Mouse (Mus musculus): ENCODE results near the gene Mllt3. TPM values are rescaled to one million over a fixed set of nuclear protein-coding genes. Genes with fewer than 3 reads are reported as not detected.
A peak's percentile ranks its signal among the peaks of the same experiment; 100 is the strongest.

The Mllt3 gene
- polyA plus RNA-seq, 1 experiment from 2014 or later: 62.3 TPM

DNA sequence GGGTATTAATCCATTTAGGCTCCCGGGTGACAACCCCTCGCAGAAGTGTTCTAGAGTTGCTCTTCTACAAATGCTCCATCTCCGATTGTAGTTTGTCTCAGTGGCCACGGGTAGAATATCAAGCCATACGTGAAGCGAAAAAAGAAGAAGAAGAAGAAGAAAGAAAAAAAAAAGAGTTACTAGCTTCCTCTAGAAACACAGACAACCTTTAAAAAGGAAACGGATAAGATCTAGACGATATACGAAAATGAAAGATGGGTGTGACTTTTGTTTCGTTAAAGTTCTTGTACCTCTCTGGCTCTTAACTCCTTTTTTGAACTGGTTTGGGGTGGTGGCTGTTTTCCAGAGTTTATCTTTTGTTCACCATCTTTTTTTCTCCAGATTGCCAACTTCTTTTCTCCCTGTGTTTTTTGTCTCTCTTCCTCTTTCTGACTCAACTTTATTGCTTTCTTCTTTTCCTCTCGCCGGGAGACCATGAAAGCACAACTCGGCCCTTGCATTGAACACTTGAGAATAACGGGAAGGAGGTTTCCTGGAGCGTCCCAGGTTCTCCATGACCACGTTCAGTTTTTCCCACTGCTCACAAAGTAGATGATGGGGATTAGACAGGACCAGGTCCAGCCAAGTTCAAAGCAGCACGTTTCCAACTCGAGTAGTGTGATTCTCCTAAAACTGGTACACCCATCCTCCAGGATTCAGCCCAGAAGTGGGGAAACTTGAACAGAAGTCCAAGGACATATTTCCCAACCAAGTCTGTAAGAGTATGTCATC, 1.4 kb upstream of the Mllt3 start:
- Histone ChIP-seq H3K4me1 (ENCODE audit: control insufficient read depth, insufficient read depth, low read length) (peaks cover 18% of the 10 kb centered on the region), H3K4me3 (ENCODE audit: low read depth, low read length) (peak overlapping the region; percentile 74), H3K27ac (ENCODE audit: low read depth, low read length) (no peak overlapping the region), H3K9me3 (ENCODE audit: control insufficient read depth, low read length) (no peaks in the 10 kb centered on the region), H3K36me3 (ENCODE audit: control insufficient read depth, insufficient read depth, low read length) (0 out of 2 replicates have a peak, but pooled peaks cover 3% of the 10 kb centered on the region), H3K9ac (ENCODE audit: low read length) (peak overlapping the region; percentile 17; the same call in 1 of the 2 replicates), H3K4me2 (peak overlapping the region; percentile 81), H3K27me3 (ENCODE audit: control insufficient read depth, insufficient read depth, low read length) (peaks cover 5% of the 10 kb centered on the region)
- peak; percentile 92 for DNase-seq (ENCODE audit: low spot score, missing footprints)
- 3% methylated on average over 18 of the region's 18 CpGs for WGBS
- no peak for ATAC-seq (ENCODE audit: low FRiP score)

DNA sequence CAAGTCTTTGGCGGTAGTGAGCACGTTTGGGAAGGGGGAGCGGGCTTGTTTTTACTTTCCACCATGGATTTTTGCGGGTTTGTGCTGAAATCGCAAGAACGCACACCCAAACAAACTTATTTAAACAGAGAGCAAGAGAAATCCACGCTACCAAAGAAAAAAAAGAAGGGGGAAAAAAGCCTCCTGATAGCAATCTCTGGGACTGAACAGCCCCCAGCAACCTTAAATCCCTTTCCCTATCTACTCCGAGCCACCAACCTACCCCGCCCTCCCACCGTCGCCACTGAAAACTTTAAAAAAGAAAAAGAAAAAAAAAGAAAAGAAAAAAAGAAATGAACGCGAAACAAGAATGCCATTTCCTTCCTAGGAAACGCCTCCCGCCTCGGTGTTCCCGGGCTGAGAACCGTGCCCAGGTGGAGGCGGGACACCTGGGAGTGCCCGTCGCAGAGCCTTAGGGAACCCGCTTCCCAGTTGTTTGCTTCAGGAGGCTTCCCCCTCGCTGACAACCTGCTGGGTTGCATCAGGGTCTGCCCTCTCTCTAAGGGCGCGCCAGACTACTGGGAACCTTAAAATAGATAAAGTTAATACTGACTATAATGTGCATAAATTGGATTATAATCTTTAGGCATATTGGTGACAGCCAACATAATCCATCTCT, 694 bp upstream of the Mllt3 start:
- Histone ChIP-seq H3K4me1 (ENCODE audit: control insufficient read depth, insufficient read depth, low read length) (peaks cover 20% of the 10 kb centered on the region), H3K4me3 (ENCODE audit: low read depth, low read length) (peak overlapping the region; percentile 74), H3K27me3 (ENCODE audit: control insufficient read depth, insufficient read depth, low read length) (peaks cover 5% of the 10 kb centered on the region), H3K9me3 (ENCODE audit: control insufficient read depth, low read length) (no peaks in the 10 kb centered on the region), H3K9ac (ENCODE audit: low read length) (peak overlapping the region; percentile 17), H3K4me2 (peak overlapping the region; percentile 81), H3K36me3 (ENCODE audit: control insufficient read depth, insufficient read depth, low read length) (0 out of 2 replicates have a peak, but pooled peaks cover 4% of the 10 kb centered on the region), H3K27ac (ENCODE audit: low read depth, low read length) (0 out of 2 replicates have a peak overlapping the region, but pooled peaks have one; percentile 4)
- ATAC-seq (ENCODE audit: low FRiP score): no peak
- DNase-seq (ENCODE audit: low spot score, missing footprints): no peak
- under 1% methylated on average over 25 of the region's 25 CpGs for WGBS

DNA sequence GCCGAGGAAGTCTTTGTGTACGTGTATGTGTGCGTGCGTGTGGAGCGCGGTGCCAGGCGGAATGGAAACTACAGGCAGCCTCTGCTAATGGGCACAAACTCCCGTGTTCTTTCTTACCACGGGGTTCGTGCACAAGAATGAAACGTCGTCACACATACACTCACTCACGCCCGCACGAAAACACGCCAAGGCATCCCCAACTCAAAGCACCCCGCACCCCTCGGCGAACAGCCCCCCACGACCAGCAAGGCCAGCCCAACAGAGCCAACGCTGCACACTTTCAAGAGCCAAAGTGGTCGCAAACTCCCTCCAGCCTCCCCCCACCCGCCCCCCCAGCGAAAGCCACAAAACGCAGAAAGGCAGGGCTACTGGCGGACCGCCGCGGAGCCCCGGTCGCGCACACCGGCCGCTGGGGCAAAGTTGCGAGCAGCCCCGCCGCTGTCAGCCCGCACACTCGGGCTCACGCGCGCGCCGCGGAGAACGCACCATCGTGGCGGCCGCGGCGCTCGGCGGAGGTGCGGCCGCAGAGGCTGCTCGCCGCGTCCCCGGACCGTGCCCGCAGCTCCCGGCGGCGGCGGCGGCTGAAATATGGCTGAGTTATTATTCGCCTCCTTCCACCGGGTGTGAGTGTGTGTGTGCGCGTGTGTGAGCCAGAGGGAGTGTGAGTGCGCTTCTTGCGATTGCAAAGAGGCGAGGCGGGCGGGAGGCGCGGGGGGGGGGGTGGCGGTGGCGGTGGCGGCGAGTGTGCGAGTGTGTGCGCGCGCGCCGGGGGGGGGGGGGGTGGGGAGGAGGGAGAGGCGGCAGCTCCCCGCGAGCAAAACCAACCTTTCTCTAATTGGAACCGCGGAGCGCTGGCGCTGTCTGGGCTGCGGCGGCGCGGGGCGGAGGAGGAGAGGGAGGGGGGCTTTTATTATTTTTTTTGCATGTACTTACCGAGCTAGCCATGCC, 739 bp downstream of the Mllt3 start:
- Histone ChIP-seq H3K9me3 (ENCODE audit: control insufficient read depth, low read length) (no peaks in the 10 kb centered on the region), H3K9ac (ENCODE audit: low read length) (peak overlapping the region; percentile 91), H3K4me1 (ENCODE audit: control insufficient read depth, insufficient read depth, low read length) (peaks cover 20% of the 10 kb centered on the region), H3K27me3 (ENCODE audit: control insufficient read depth, insufficient read depth, low read length) (peaks cover 5% of the 10 kb centered on the region), H3K4me2 (peak overlapping the region; percentile 81), H3K27ac (ENCODE audit: low read depth, low read length) (peak overlapping the region; percentile 89), H3K4me3 (ENCODE audit: low read depth, low read length) (peak overlapping the region; percentile 74), H3K36me3 (ENCODE audit: control insufficient read depth, insufficient read depth, low read length) (0 out of 2 replicates have a peak, but pooled peaks cover 4% of the 10 kb centered on the region)
- under 1% methylated on average over 79 of the region's 100 CpGs for WGBS
- DNase-seq (ENCODE audit: low spot score, missing footprints) (peak; percentile 94), ATAC-seq (ENCODE audit: low FRiP score) (peak; percentile 79)

DNA sequence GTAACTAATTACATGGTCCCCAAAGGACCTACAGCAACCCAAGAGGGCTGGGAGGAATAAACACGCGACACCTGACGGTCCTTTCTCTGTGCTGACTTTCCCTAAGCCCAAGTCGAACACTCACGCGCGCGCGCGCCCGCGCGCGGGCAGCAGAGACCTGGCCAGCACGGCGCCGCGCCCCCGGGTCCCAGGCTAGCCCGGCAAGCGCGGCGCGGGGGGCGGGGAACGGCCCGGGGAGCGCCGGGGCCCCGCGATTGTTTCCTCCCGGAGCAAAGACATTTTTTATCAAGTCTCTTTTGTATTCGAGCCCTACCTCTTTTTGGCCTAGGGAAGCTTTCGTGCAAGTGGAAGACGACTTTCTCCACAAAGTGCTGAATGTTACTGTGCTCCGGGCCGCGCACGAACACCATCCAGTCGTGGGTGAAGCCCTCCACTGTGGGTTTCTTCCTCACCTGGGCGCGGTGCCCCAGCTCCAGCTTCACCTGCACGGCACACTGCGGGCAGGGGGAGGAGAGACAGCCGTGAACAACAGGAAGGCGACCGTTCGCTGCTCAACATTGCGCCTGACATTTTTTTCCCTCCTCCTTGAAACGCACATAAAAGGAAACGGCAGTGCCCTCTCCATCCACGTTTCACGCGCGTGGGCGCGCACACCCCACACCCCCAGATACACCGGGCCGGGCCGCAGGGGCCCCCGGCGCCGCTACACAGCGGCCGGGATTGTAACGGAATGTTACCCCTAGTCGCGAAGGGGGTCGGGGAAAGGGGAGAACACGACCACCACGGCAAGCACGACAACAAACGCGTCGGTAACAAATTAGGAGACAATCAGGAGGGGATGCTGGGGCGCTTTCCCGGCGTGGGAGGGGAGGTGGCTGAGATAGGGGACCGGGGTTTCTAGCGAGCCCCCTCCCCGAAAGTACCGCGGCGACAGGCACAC, 1.7 kb downstream of the Mllt3 start:
- peak; percentile 96 for DNase-seq (ENCODE audit: low spot score, missing footprints)
- peak overlapping the region; percentile 91 for H3K9ac ChIP-seq (ENCODE audit: low read length)
- H3K4me3 ChIP-seq (ENCODE audit: low read depth, low read length): peak overlapping the region; percentile 74
- peaks cover 7% of the 10 kb centered on the region for H3K36me3 ChIP-seq (ENCODE audit: control insufficient read depth, insufficient read depth, low read length)
- H3K27me3 ChIP-seq (ENCODE audit: control insufficient read depth, insufficient read depth, low read length): peaks cover 5% of the 10 kb centered on the region
- H3K27ac ChIP-seq (ENCODE audit: low read depth, low read length): peak overlapping the region; percentile 89
- WGBS: under 1% methylated on average over 70 of the region's 84 CpGs
- no peaks in the 10 kb centered on the region for H3K9me3 ChIP-seq (ENCODE audit: control insufficient read depth, low read length)
- ATAC-seq (ENCODE audit: low FRiP score): no peak
- peak overlapping the region; percentile 81 for H3K4me2 ChIP-seq
- peaks cover 20% of the 10 kb centered on the region for H3K4me1 ChIP-seq (ENCODE audit: control insufficient read depth, insufficient read depth, low read length)

DNA sequence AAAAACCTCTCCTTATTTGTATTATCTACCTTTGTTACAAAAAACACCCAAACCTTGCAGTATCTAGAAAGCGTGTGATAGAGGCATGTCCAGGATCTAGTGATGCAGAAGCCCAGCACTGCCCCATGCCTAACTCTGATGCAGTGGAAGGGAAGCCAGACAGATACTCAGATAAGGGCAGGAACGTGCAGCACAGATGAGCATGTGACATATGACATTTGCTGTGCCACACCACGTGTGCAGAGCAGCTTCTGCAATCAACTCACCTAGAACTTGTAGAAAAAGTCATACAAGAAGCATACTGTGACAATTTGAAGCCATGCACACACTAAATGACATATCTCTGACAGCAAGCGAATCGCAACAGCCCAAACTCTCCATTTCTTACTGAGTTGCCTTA, 9.6 kb downstream of the Mllt3 start:
- Histone ChIP-seq H3K27me3 (ENCODE audit: control insufficient read depth, insufficient read depth, low read length) (no peaks in the 10 kb centered on the region), H3K4me1 (ENCODE audit: control insufficient read depth, insufficient read depth, low read length) (peaks cover 4% of the 10 kb centered on the region; the same call in 1 of the 2 replicates), H3K4me2 (no peak overlapping the region), H3K9ac (ENCODE audit: low read length) (no peak overlapping the region), H3K27ac (ENCODE audit: low read depth, low read length) (no peak overlapping the region), H3K36me3 (ENCODE audit: control insufficient read depth, insufficient read depth, low read length) (peaks cover 9% of the 10 kb centered on the region), H3K9me3 (ENCODE audit: control insufficient read depth, low read length) (no peaks in the 10 kb centered on the region), H3K4me3 (ENCODE audit: low read depth, low read length) (no peak overlapping the region)
- WGBS: 89% methylated on average over 5 of the region's 5 CpGs
- DNase-seq (ENCODE audit: low spot score, missing footprints): no peak
- no peak for ATAC-seq (ENCODE audit: low FRiP score)

DNA sequence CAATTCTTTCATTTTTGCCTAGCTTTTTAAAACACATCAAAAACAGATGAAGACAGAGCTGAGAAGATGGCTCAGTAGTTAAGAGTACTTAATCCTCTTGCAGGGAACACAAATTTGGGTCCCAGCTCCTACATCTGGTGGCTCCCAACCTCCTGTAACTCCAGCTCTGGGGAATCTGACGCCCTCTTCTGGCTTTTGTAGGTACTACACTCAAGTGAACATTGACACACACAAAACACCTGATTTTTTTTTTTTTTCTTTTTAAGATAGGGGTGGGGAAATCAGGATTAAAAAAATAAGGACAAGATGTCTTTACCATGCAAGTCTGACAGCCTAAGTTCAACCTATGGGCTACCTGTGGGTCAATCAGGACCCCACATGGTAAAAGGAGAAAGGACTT, 10.5 kb downstream of the Mllt3 start:
- H3K36me3 ChIP-seq (ENCODE audit: control insufficient read depth, insufficient read depth, low read length): peaks cover 9% of the 10 kb centered on the region
- WGBS: 4% methylated on average over 1 of the region's 1 CpGs

DNA sequence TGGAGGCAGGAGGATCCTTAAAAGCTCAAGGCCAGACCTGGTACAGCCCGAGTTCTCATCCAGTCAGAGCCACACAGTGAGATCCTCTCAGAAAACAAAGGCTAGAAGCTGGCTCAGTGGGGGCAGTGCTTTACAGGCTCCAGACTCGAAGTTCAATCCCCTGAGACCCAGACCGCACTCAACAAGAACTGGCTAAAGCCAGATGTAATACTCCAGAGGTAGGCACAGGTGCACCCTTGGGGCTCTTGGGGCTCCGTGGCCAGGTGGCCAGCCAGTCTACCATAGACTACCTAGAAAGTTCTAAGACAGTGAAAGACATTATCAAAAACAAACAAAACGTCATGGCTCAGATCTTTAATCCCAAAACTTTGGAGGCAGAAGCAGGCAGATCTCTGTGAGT, 12.7 kb downstream of the Mllt3 start:
- H3K4me2 ChIP-seq: no peak overlapping the region
- no peak overlapping the region for H3K4me3 ChIP-seq (ENCODE audit: low read depth, low read length)
- ATAC-seq (ENCODE audit: low FRiP score) (no peak), DNase-seq (ENCODE audit: low spot score, missing footprints) (no peak)
- 67% methylated on average over 5 of the region's 5 CpGs for WGBS
- H3K27ac ChIP-seq (ENCODE audit: low read depth, low read length): no peak overlapping the region
- H3K4me1 ChIP-seq (ENCODE audit: control insufficient read depth, insufficient read depth, low read length): peaks cover 19% of the 10 kb centered on the region
- H3K9me3 ChIP-seq (ENCODE audit: control insufficient read depth, low read length): no peaks in the 10 kb centered on the region
- no peaks in the 10 kb centered on the region for H3K36me3 ChIP-seq (ENCODE audit: control insufficient read depth, insufficient read depth, low read length)
- no peaks in the 10 kb centered on the region for H3K27me3 ChIP-seq (ENCODE audit: control insufficient read depth, insufficient read depth, low read length)
- H3K9ac ChIP-seq (ENCODE audit: low read length): no peak overlapping the region

More for the DNA sequence above, 10.5 kb downstream of the Mllt3 start:
- Histone ChIP-seq H3K4me1 (ENCODE audit: control insufficient read depth, insufficient read depth, low read length) (peaks cover 11% of the 10 kb centered on the region), H3K4me3 (ENCODE audit: low read depth, low read length) (no peak overlapping the region), H3K9ac (ENCODE audit: low read length) (no peak overlapping the region), H3K4me2 (no peak overlapping the region), H3K27me3 (ENCODE audit: control insufficient read depth, insufficient read depth, low read length) (no peaks in the 10 kb centered on the region), H3K27ac (ENCODE audit: low read depth, low read length) (no peak overlapping the region), H3K9me3 (ENCODE audit: control insufficient read depth, low read length) (no peaks in the 10 kb centered on the region)
- ATAC-seq (ENCODE audit: low FRiP score): no peak
- DNase-seq (ENCODE audit: low spot score, missing footprints): no peak

DNA sequence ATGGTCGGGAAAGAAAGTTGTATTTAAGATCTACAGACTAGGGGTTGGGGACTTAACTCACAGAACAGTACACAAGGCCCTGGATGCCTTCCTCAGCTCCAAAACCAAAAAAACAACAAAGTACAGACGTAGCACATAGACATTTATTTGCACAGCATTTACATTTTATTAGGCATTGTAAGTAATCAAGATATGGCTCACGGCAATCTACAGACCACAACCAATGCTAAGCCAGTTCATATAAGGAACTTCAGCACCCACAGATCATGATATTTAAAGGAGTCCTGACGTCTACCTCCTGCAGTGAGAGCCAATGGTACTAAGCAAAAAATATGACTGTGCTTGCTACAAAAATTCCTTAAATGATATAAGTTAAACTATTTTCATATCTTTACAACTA, 13.5 kb downstream of the Mllt3 start:
- no peak overlapping the region for H3K4me2 ChIP-seq
- H3K36me3 ChIP-seq (ENCODE audit: control insufficient read depth, insufficient read depth, low read length): no peaks in the 10 kb centered on the region
- H3K9me3 ChIP-seq (ENCODE audit: control insufficient read depth, low read length): no peaks in the 10 kb centered on the region
- H3K4me1 ChIP-seq (ENCODE audit: control insufficient read depth, insufficient read depth, low read length): peaks cover 19% of the 10 kb centered on the region
- DNase-seq (ENCODE audit: low spot score, missing footprints) (no peak), ATAC-seq (ENCODE audit: low FRiP score) (no peak)
- no peak overlapping the region for H3K27ac ChIP-seq (ENCODE audit: low read depth, low read length)
- no peak overlapping the region for H3K9ac ChIP-seq (ENCODE audit: low read length)
- H3K4me3 ChIP-seq (ENCODE audit: low read depth, low read length): no peak overlapping the region
- 80% methylated on average over 4 of the region's 4 CpGs for WGBS
- H3K27me3 ChIP-seq (ENCODE audit: control insufficient read depth, insufficient read depth, low read length): no peaks in the 10 kb centered on the region

All from midbrain, embryonic 11.5 days (tissue).